Mouse (Mus musculus) myocyte (in vitro differentiated cells): ENCODE measurements around the gene Stat3. TPM values are rescaled to one million over a fixed set of nuclear protein-coding genes. Genes with fewer than 3 reads are reported as not detected.
A peak's percentile ranks its signal among the peaks of the same experiment; 100 is the strongest.

ENCODE experiments used
- H3K27me3 ChIP-seq: one replicate; pipeline ENCODE4 v1.6.1; 2011; ENCODE audit not compliant: control insufficient read depth, insufficient read depth, insufficient read length
- H3K36me3 ChIP-seq: one replicate; pipeline ENCODE4 v1.6.1; 2011; ENCODE audit not compliant: control insufficient read depth, insufficient read depth
- H3K4me2 ChIP-seq: one replicate; pipeline ENCODE4 v1.6.1; 2011; ENCODE audit warnings: low read depth, control low read depth
- H3K4me3 ChIP-seq: one replicate; pipeline ENCODE4 v1.5.1; 2011; ENCODE audit warnings: mild to moderate bottlenecking, control low read depth, moderate library complexity
- H3K79me2 ChIP-seq: one replicate; pipeline ENCODE4 v1.6.1; 2011; ENCODE audit not compliant: control insufficient read depth, insufficient read depth
- H3ac ChIP-seq: one replicate; pipeline ENCODE4 v1.6.1; 2011; ENCODE audit not compliant: control insufficient read depth, insufficient read length
- CEBPB ChIP-seq: IDR thresholded peaks from 2 replicates; pipeline ENCODE4 v1.6.1; 2011; ENCODE audit warnings: mild to moderate bottlenecking, moderate library complexity; ENCODE audit not compliant: poor library complexity, insufficient read depth, severe bottlenecking
- E2F4 ChIP-seq: IDR thresholded peaks from one replicate; pipeline ENCODE4 v1.6.1; 2011; ENCODE audit warnings: mild to moderate bottlenecking, control low read depth, moderate library complexity; ENCODE audit not compliant: insufficient read depth
- MAX ChIP-seq: IDR thresholded peaks from one replicate; pipeline ENCODE4 v1.6.1; 2011; ENCODE audit warnings: low read depth, mild to moderate bottlenecking, control low read depth
- MYOD1 ChIP-seq, 3 experiments: IDR thresholded peaks; one replicate each; pipeline ENCODE4 v1.6.1; 2011; ENCODE audit warnings: control low read depth in 2 of 3, low read depth in 2 of 3, mild to moderate bottlenecking in 2 of 3, moderate library complexity in 1 of 3; ENCODE audit not compliant: insufficient read length in 2 of 3, control insufficient read depth in 1 of 3
- MYOG ChIP-seq, 3 experiments: IDR thresholded peaks; one replicate each; pipeline ENCODE4 v1.6.1; 2011; ENCODE audit warnings: control low read depth in 2 of 3, low read depth in 2 of 3, mild to moderate bottlenecking in 2 of 3; ENCODE audit not compliant: insufficient read length in 2 of 3, control insufficient read depth in 1 of 3, insufficient read depth in 1 of 3
- POLR2A ChIP-seq: IDR thresholded peaks from one replicate; pipeline ENCODE4 v1.6.1; 2011; ENCODE audit warnings: low read depth, mild to moderate bottlenecking, control low read depth, moderate library complexity; ENCODE audit not compliant: insufficient read length
- POLR2AphosphoS2 ChIP-seq: IDR thresholded peaks from one replicate; pipeline ENCODE4 v1.6.1; 2011; ENCODE audit warnings: low read depth, control low read depth; ENCODE audit not compliant: insufficient read length
- REST ChIP-seq: IDR thresholded peaks from one replicate; pipeline ENCODE4 v1.6.1; 2011; ENCODE audit warnings: mild to moderate bottlenecking, control low read depth, moderate library complexity; ENCODE audit not compliant: insufficient read depth, insufficient read length
- SRF ChIP-seq: IDR thresholded peaks from one replicate; pipeline ENCODE4 v1.6.1; 2011; ENCODE audit warnings: low read depth; ENCODE audit not compliant: control insufficient read depth, insufficient read length
- TCF12 ChIP-seq: IDR thresholded peaks from one replicate; pipeline ENCODE4 v1.6.1; 2011; ENCODE audit warnings: mild to moderate bottlenecking, control low read depth; ENCODE audit not compliant: poor library complexity, insufficient read depth, severe bottlenecking
- TCF3 ChIP-seq: IDR thresholded peaks from one replicate; pipeline ENCODE4 v1.6.1; 2011; ENCODE audit warnings: low read depth, control low read depth; ENCODE audit not compliant: insufficient read length
- USF1 ChIP-seq: IDR thresholded peaks from one replicate; pipeline ENCODE4 v1.6.1; 2011; ENCODE audit warnings: low read depth, mild to moderate bottlenecking, control low read depth, moderate library complexity
- polyA plus RNA-seq: library from polyadenylated mRNA; unstranded; fragments of >200 nt; fragmentation: generic; extraction: Trizol; gene quantifications from one replicate; pipeline ENCODE4 v1.2.1, GENCODE M21; 2012; ENCODE audit warnings: missing spikeins

Gene Stat3
- polyA plus RNA-seq, 1 experiment = 93.7 TPM

GRCm38 (mm10) chr11:100890481-100890880 lies 48.9 kb downstream of the Stat3 start:
- H3K27me3 ChIP-seq = no peaks in the 10 kb centered on the region
- no peak overlapping the region for H3K4me3 ChIP-seq
- no peak overlapping the region for H3ac ChIP-seq
- no peak overlapping the region for H3K4me2 ChIP-seq
- peaks cover 42% of the 10 kb centered on the region for H3K36me3 ChIP-seq
- TF ChIP-seq REST (no peak), POLR2A (no peak), MAX (no peak), E2F4 (no peak), SRF (no peak), MYOG (IDR thresholded peaks at IDR 0.05; ENCODE audit: control insufficient read depth in 1 of 3, insufficient read depth in 1 of 3, insufficient read length in 2 of 3, low read depth in 2 of 3) (no peak), MYOD1 (IDR thresholded peaks at IDR 0.05; ENCODE audit: control insufficient read depth in 1 of 3, insufficient read length in 2 of 3, low read depth in 2 of 3) (no peak), USF1 (no peak), TCF12 (no peak), CEBPB (no peak), POLR2AphosphoS2 (no peak)
- no peaks in the 10 kb centered on the region for H3K79me2 ChIP-seq

- Histone ChIP-seq H3K79me2 (no peaks in the 10 kb centered on the region), H3K36me3 (peaks cover 38% of the 10 kb centered on the region), H3K27me3 (no peaks in the 10 kb centered on the region), H3K4me3 (no peak overlapping the region), H3ac (no peak overlapping the region), H3K4me2 (no peak overlapping the region)
- TF ChIP-seq TCF12 (no peak), MYOD1 (IDR thresholded peaks at IDR 0.05; ENCODE audit: control insufficient read depth in 1 of 3, insufficient read length in 2 of 3, low read depth in 2 of 3) (no peak), CEBPB (no peak), MYOG (IDR thresholded peaks at IDR 0.05; ENCODE audit: control insufficient read depth in 1 of 3, insufficient read depth in 1 of 3, insufficient read length in 2 of 3, low read depth in 2 of 3) (no peak), POLR2A (no peak), REST (no peak), SRF (no peak), E2F4 (no peak), TCF3 (no peak), USF1 (no peak), POLR2AphosphoS2 (no peak), MAX (no peak)
These were observed 51.0 kb downstream of the Stat3 start for GRCm38 (mm10) chr11:100888348-100888820.

- no peaks in the 10 kb centered on the region for H3K79me2 ChIP-seq
- TF ChIP-seq MAX (no peak), MYOD1 (IDR thresholded peaks at IDR 0.05; ENCODE audit: control insufficient read depth in 1 of 3, insufficient read length in 2 of 3, low read depth in 2 of 3) (no peak), CEBPB (no peak), POLR2AphosphoS2 (no peak)
- peaks cover 32% of the 10 kb centered on the region for H3K36me3 ChIP-seq
- H3K4me2 ChIP-seq = no peak overlapping the region
- H3ac ChIP-seq = no peak overlapping the region
- no peak overlapping the region for H3K4me3 ChIP-seq
- no peaks in the 10 kb centered on the region for H3K27me3 ChIP-seq
These were observed 51.6 kb downstream of the Stat3 start for GRCm38 (mm10) chr11:100887764-100888163.

- no peak overlapping the region for H3ac ChIP-seq
- TF ChIP-seq CEBPB (no peak), MAX (no peak), E2F4 (no peak), SRF (no peak), TCF12 (no peak), USF1 (no peak), POLR2A (no peak), MYOD1 (IDR thresholded peaks at IDR 0.05; ENCODE audit: control insufficient read depth in 1 of 3, insufficient read length in 2 of 3, low read depth in 2 of 3) (no peak), POLR2AphosphoS2 (no peak), REST (no peak), MYOG (IDR thresholded peaks at IDR 0.05; ENCODE audit: control insufficient read depth in 1 of 3, insufficient read depth in 1 of 3, insufficient read length in 2 of 3, low read depth in 2 of 3) (no peak), TCF3 (no peak)
- H3K4me3 ChIP-seq = no peak overlapping the region
- no peaks in the 10 kb centered on the region for H3K27me3 ChIP-seq
- no peaks in the 10 kb centered on the region for H3K79me2 ChIP-seq
- H3K36me3 ChIP-seq = peaks cover 29% of the 10 kb centered on the region
- H3K4me2 ChIP-seq = no peak overlapping the region
These were observed 52.1 kb downstream of the Stat3 start for GRCm38 (mm10) chr11:100887236-100887635.

- Histone ChIP-seq H3K4me2 (no peak overlapping the region), H3K27me3 (no peaks in the 10 kb centered on the region), H3ac (no peak overlapping the region), H3K4me3 (no peak overlapping the region), H3K36me3 (peaks cover 24% of the 10 kb centered on the region), H3K79me2 (no peaks in the 10 kb centered on the region)
- TF ChIP-seq POLR2AphosphoS2 (peak; percentile 57), MYOD1 (IDR thresholded peaks at IDR 0.05; ENCODE audit: control insufficient read depth in 1 of 3, insufficient read length in 2 of 3, low read depth in 2 of 3) (no peak), MAX (no peak), REST (no peak), TCF12 (no peak), POLR2A (no peak), CEBPB (no peak)
These were observed 53.1 kb downstream of the Stat3 start for GRCm38 (mm10) chr11:100886188-100886740.
